Mouse (Mus musculus) myocyte (in vitro differentiated cells): ENCODE data around the gene Rdh5.

Source experiments
- E2F4 ChIP-seq: IDR thresholded peaks from one replicate; pipeline ENCODE4 v1.6.1; 2011; ENCODE audit warnings: mild to moderate bottlenecking, control low read depth, moderate library complexity; ENCODE audit not compliant: insufficient read depth
- MAX ChIP-seq: IDR thresholded peaks from one replicate; pipeline ENCODE4 v1.6.1; 2011; ENCODE audit warnings: low read depth, mild to moderate bottlenecking, control low read depth
- TCF12 ChIP-seq: IDR thresholded peaks from one replicate; pipeline ENCODE4 v1.6.1; 2011; ENCODE audit warnings: mild to moderate bottlenecking, control low read depth; ENCODE audit not compliant: poor library complexity, insufficient read depth, severe bottlenecking

DNA sequence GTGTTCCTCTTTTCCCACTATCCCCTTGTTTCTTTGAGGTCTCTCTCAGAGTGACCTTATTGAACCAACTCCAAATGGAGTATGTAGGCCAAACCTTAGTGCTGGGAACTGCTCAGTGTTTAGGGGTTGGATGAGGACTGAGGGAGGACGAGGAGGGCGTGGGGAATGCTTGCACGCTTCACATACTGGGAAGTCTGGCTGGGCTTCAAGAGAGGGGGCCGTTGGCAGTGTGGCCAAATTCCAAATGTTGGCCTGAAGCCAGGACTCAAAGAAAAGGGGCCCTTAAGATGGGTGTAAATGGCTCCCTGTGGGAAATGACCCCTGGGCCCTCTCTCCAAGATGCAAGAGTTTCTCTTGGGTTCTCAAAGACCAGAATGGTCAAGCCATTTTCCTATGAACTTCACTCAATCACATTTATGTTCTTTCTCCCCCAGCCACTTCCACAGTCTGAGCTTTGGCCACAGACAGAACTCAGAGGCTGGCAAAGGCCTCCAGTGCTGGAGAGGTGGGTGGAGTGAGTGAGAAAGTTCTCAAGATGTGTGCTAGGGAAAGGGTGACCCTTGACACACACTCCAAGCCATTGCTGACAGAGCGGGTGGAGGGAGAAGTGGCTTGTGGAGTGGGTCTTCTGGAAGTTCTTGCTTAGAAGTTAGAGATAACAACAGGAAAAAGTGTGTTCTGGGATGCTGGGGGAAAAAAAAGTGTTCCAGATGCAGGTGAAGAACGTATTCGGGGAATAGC, 7.1 kb upstream of the Rdh5 start:
- TF ChIP-seq TCF12 (no peak), E2F4 (no peak), MAX (no peak)
